Mouse (Mus musculus) left cerebral cortex, postnatal 14 days (tissue): Measurements from ENCODE around the gene Slc12a8. TPM values are rescaled to one million over a fixed set of nuclear protein-coding genes. Genes with fewer than 3 reads are reported as not detected.
A peak's percentile ranks its signal among the peaks of the same experiment; 100 is the strongest.

Experiments
- DNase-seq, 2 experiments: peaks; one replicate each; pipeline ENCODE4 v3.0.0; 2021 to 2022; ENCODE audit warnings: low spot score in 2 of 2, mixed read lengths in 1 of 2
- intact Hi-C: fragments of 180-260 bp; cut with DNase I; formaldehyde crosslinking; loops from one replicate; pipeline ENCODE4 v1.15.1; 2025
- total RNA-seq, 2 experiments: library from RNA; stranded (reverse); gene quantifications; 2 replicates each; pipeline ENCODE4 v1.2.3; 2021

The Slc12a8 gene
- total RNA-seq, 2 experiments from 2014 or later = 0.82 to 1.0 TPM

- DNase-seq = no peak
- intact Hi-C loops = no loop called here
Observed at GRCm38 (mm10) chr16:33580331-33580730, 63.2 kb downstream of the Slc12a8 start.

- no peak for DNase-seq
Observed at GRCm38 (mm10) chr16:33580736-33581241, 63.7 kb downstream of the Slc12a8 start.

GRCm38 (mm10) chr16:33581661-33582099 lies 64.6 kb downstream of the Slc12a8 start:
- no peak for DNase-seq
- intact Hi-C loops = no loop called here

More at GRCm38 (mm10) chr16:33580736-33581241, 63.7 kb downstream of the Slc12a8 start:
- intact Hi-C loops = no loop called here

- no peak for DNase-seq
- intact Hi-C loops = no loop called here
Observed at GRCm38 (mm10) chr16:33582495-33582894, 65.4 kb downstream of the Slc12a8 start.

GRCm38 (mm10) chr16:33583333-33583732 lies 66.2 kb downstream of the Slc12a8 start:
- intact Hi-C loops = no loop called here
- DNase-seq = no peak

GRCm38 (mm10) chr16:33583881-33584454 lies 66.8 kb downstream of the Slc12a8 start:
- DNase-seq = no peak
- intact Hi-C loops = no loop called here

GRCm38 (mm10) chr16:33584455-33585082 lies 67.4 kb downstream of the Slc12a8 start:
- DNase-seq = peak in 1 of 2 experiments; percentile 8
- intact Hi-C loops = no loop called here

- DNase-seq = no peak
- intact Hi-C loops = no loop called here
Observed at GRCm38 (mm10) chr16:33585083-33585460, 67.9 kb downstream of the Slc12a8 start.

- no peak for DNase-seq
- intact Hi-C loops = no loop called here
Observed at GRCm38 (mm10) chr16:33587283-33588127, 70.4 kb downstream of the Slc12a8 start.

GRCm38 (mm10) chr16:33588845-33589244 lies 71.7 kb downstream of the Slc12a8 start:
- no peak for DNase-seq
- intact Hi-C loops = no loop called here

GRCm38 (mm10) chr16:33590438-33590837 lies 73.3 kb downstream of the Slc12a8 start:
- intact Hi-C loops = no loop called here
- DNase-seq = no peak

- DNase-seq = peak in 1 of 2 experiments; percentile 39
- intact Hi-C loops = no loop called here
Observed at GRCm38 (mm10) chr16:33591390-33592067, 74.4 kb downstream of the Slc12a8 start.

GRCm38 (mm10) chr16:33592286-33592685 lies 75.2 kb downstream of the Slc12a8 start:
- DNase-seq = no peak
- intact Hi-C loops = no loop called here

- DNase-seq = no peak
- intact Hi-C loops = no loop called here
Observed at GRCm38 (mm10) chr16:33593467-33593866, 76.3 kb downstream of the Slc12a8 start.

GRCm38 (mm10) chr16:33594037-33594771 lies 77.1 kb downstream of the Slc12a8 start:
- intact Hi-C loops = no loop called here
- DNase-seq = no peak

GRCm38 (mm10) chr16:33595235-33595769 lies 78.2 kb downstream of the Slc12a8 start:
- DNase-seq = no peak
- intact Hi-C loops = no loop called here

GRCm38 (mm10) chr16:33596213-33596612 lies 79.1 kb downstream of the Slc12a8 start:
- DNase-seq = no peak
- intact Hi-C loops = no loop called here

GRCm38 (mm10) chr16:33600216-33600615 lies 83.1 kb downstream of the Slc12a8 start:
- no peak for DNase-seq
- intact Hi-C loops = no loop called here

- DNase-seq = no peak
- intact Hi-C loops = no loop called here
Observed at GRCm38 (mm10) chr16:33601299-33601698, 84.2 kb downstream of the Slc12a8 start.
